Mouse (Mus musculus): ENCODE data around the gene Il1r1.

The Il1r1 gene

DNA sequence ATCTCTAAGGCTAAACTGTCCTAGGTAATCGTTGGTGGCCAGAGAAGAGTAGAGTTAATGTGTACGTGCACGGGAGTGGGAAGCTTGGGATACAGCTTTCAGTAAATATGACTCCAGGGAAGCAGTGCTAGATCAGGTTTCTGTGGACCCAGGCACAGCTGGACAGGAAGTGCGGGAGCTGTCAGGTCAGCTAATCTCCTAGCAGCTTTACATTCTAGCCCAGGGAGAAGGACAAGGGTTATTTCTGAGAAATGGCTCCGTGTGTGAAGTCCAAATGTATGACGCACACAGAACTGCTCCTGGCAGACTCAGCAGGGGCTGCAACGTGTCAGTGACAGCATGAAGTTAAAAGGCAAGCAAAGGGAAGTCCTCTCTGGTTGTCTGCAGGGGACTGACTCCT lies 8.3 kb downstream of the Il1r1 start:
- DNase-seq: peak; percentile 51

DNA sequence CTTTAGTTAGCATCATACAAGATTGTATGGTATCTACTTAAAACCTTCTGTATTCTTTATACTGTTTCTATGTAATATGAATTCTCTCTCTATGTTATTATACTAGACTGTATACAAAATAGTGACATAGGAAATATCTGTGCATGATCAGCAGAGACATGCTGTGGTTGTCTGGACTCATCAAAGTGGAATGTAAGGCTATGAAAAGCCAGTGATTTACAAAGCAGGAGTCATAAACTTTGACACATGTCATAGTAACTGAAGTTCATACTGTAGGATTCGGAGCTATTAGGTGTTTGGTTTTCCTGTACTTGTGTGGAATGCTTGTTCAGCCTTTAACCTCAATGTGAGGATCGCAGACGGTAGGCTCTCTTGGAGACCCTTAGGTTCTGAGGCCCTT lies 8.7 kb downstream of the Il1r1 start:
- no peak for DNase-seq

DNA sequence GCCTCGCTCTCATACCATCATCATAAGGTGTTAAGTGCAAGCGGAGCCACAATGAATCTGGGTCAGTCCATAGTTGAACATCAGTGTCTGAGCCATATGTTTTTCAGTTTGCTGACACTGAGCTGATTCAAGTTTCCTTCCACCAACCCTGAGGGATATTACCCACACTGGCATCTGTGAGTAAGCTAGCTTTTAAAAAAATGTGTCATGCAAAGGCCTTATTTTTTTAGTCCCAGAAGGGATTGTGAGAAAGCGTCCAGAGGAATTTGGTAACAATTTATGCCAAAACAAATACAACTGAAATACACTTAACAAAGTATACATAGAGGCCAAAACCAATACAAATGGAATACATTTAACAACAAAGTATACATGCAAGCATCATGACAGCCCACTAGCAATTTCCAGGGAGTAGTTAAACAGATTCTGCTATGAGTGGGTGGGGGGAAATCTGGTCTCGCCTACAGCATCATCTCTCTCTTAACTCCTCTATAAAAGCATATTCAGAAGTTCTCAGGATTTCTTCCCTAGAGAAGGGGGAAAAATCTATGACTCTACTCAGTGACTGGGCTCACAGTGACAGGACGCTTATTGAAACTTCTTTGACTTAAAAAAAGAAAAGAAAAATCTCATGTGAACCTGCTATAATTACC lies 10.8 kb downstream of the Il1r1 start:
- no peak for DNase-seq

DNA sequence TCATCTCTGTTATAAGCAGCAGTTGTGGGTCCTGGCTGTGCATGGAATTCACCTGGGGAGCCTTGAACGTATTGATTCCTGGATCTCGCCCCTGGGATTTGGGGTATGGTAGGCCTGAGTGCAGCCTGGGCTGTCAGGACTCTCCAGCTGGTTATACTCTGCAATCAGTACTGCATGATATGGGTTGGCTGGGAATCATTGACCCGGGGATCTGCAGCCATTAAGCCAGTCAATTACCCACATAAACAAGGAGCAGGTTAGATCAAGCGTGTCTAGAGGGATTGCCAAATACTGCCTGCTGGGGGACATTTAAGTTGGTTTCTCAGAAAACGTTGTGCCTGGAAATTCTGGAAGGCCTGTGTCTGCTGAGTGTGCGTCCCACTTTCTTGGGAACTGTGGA lies 11.8 kb downstream of the Il1r1 start:
- no peak for DNase-seq

DNA sequence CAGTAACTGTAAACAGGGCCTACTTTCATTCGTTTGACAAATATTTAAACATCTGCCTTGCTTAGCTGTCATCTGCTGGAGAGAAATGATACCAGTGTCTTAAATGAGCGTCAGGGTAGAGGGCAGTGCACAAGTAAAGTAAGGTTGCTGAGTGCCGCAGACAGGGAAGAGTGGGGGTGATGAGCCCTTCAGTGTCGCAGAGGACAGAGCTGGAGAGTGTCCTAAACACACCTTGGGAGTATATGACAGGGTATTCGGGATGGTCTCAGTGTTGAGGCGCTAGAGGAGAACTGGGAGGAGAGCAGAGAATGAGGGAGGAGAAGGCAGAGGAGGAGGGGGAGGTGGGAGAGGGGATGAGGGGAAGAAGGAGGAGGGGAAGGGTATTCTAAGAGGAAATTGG lies 12.2 kb downstream of the Il1r1 start:
- DNase-seq: no peak

DNA sequence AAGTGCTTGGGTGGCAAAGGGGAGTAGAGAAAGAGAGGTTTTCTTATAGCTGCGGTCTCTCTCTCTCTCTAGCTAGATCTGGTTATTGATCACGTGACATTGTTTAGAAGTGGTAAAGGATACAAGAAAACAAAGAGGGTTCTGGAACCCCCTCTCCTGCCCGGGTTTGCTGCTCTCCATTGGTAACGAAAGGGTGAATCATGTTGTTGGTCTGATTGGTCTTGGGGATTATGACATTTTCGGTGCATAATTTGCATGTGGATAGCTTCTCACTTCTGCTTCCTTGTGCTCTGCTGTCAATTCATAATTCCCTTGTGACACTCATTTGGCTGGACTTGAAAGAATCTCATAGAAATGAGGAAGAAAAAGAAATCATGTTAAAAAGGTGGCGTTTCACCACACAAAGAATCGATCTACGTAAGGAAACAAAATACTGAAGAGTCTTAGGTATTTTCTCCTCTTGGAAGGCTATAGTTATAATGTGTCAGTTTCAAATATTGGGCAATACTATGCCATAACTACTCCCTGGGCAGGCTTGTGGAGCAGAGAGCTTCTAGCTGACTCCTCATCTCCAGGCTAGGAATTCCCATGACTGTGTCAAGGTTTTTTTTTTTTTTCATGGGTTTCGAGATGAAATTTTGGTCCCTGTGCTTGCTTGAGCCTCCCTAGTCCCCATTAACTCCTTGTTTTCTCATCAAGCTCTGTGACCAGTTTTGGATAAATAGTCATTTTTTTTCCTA lies 15.6 kb downstream of the Il1r1 start:
- no peak for DNase-seq

DNA sequence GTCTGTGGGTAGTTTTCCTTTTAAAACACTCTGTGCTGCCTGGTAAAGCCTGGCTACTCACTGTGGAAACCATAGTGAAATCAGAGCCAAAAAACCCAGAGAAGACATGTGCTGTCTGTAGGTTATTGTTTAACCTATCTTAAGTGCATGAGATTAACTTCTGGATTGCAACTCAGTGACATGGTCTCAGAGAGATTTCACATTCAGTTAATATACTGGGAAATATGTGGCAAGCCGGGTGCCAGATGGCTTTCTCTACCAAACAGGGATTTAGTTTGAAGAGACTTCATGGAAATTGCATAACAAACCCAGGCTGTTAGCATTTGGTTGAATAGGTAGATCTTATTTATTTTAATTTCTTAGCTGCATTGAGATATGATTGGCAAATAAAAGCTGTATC lies 17.8 kb downstream of the Il1r1 start:
- DNase-seq: no peak

DNA sequence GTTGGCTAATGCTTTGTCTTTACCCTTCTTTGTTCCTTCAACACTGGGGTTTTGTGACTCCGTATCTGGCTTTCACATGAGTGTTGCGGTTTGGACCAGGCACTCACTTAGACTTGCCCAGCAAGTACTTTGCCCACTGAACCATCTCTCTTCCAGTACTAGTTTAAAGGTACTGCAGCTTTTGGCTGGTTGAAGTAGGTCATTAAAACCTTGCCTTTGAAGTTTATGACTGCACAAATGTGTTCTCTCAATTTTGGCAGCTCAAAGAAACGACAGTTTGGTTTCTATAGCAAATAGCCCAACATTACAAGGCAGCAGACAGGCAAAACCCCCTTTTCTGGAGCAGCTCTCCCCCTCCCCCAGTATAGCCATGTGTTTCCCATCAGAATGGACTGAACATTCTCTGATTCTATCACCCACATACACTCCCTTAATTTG lies 18.7 kb downstream of the Il1r1 start:
- no peak for DNase-seq

DNA sequence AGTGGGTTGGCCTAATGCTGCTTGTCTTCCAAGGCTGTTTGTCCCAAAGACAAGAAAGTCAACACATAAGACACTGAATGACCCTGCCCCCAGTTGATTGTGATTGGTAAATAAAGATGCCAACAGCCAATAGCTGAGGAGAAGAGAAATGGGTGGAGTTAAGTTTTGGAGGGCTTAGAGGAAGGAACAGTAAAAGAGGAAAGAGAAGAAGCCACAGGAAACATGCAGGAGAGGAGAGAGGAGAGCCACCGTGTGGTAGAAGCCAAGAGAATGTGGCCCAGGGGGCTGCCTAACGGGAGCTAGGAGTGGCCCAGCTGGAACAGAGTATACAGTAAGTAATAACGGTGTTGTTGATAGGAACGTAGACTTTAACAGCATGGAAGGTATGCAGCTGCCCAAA lies 25.5 kb downstream of the Il1r1 start:
- no peak for DNase-seq

DNA sequence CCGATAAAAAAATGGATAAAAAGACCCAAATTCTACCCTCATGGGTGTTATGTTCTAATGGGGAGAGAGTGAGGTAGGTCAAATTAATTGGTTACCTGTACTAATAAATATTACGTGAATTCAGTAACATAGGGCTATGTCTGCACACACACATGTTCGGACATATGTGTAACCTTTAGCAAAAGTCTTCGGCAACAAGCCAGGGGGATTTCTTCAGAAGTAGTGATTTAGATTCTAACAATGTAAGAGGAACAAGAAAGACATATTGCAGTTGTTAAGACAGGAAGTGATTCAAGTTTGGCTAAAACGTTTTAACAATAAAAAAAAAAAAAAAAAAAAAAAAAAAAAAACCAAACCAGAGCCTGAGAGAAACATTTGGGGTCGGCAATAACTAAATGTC lies 27.6 kb downstream of the Il1r1 start:
- DNase-seq: no peak

DNA sequence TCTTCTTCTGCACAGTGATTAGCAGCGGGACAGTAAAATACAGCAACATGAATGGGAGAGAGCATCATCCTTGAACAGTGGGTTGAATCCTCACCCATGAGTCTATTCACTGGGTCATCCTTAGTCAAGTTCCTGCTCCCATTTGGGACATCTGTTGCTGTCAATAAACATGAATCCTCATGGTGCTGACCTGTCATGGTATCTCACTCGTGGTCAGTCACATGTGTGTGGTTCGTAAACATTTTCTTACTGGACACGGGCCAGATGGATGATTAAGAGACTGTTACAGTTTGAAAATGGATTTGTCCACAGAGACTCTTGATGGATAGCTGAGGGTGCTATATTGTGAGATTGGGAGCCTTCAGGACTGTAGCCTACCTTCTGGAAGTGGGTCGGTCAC lies 29.1 kb downstream of the Il1r1 start:
- DNase-seq: no peak

DNA sequence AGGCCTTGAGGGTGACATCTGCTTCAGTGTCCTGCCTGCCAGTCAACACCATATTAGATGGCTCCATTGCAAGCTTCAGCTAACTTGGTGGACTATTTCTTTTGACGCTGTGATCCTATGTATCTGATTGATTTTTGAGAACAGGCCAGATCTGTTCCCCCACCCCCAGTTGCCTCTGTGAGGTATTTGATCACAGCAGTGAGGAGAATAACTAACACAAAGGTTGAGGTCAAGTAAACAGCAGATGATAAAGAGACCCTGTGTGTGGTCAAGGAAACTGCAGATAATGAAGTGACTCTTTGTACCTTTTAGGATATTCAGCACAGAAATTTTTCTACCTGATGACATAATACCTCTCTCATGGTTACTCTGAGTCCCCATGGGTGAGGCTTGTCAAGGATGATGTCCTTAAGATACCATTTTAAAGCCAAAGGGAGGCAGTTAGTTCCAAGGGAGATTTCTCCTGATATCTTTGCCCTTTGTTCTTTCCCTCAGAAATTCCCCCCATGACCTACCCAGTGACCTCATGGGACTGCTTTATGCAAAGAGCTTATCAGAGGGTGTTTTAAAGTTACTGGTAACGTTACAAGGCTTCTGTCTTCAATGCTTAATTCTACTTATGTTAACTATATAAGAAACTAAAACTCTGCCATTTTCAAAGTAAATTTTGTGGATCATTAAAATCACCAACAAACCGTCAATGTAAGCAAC lies 29.6 kb downstream of the Il1r1 start:
- no peak for DNase-seq

DNA sequence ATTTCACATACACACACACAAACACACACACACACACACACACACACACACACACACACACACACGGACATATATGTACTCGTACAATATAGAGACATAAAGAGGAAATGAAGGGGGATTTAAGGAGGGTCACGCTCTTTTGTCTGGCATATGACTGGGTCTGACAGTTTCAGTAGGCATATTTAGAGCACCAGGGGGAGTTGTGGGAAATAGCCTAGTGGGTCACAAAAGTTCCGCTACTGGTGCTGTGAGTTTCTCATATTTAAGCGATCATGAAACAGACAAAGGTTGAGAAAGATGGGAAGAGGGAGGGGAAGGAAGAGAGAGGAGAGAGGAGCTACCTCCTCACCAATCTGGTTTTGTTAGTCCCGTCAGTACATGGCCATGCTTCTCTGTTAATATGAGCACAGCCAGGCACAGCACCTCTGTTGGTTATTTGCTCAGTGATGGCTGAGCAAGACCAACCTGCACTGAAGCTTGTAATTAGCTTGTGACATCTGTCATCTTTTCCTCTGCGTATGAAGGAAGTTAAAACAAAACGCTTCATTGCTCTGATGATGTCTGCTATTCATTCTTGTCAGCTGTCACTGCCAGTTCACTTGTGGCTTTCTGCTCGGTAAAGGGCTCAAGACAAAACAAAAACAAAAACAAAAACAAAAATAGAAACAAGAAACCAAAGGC lies 37.7 kb downstream of the Il1r1 start:
- DNase-seq: no peak

DNA sequence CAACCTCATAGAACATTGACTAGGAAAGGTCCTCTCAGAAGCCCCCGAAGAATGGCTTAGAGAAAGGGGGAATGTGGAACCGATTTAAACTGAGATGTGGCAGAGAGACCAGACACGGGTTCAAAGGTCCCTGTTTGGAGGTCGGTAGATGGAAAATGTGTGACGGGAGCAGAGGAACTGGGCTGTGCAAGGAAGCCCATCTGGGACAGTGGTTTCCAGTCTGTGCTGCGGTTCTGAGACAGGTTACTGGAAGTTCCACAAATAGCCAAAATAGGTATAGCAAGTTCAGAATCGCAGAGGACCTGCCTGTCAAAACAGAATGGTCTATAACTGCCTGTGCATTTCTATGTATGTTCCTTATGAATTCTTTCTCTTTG lies 38.2 kb downstream of the Il1r1 start:
- no peak for DNase-seq

DNA sequence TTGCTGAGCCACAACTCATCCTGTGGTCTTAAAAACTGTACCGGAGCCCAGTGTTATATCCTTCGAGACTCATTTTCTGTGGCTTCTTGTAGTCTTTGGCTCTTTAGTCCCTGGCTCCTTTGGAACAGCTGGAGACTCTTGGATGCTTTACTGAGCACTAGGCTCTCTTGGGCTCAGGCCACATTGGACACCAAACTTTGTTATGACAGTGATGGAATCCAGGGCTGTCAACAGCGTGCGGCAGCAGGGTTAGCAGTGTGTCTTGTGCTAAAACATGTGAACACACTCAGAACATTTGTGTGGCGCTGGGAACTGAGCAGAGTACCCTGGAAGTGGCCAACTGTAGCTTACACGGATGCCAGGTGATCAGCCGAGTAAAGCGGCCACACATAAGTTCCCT lies 38.8 kb downstream of the Il1r1 start:
- no peak for DNase-seq

DNA sequence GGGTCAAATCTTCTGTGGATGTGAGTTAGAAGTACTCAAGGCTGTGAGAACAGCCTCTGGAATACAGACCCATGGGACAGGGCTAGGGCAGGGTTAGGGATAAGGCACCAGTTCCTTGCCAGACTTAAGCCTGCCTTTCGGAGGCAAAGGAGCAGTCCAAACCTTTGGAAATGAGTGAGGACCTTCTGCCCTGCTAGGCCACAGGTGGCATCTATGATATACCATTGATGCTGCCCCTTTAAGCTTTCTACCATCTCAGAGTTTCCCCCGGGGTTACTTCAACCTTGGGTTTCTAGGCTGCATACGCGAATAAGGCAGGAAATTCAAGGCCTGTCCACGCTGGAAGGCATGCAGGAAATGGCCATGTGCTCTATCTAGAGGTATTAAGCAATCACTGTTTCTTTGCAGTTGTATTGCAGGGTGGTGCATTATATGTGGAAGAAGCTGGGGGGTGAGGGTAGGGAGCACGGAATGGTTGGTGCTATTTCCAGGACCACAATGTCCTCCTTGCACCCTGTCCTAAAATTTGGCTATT lies 40.5 kb downstream of the Il1r1 start:
- DNase-seq: no peak

DNA sequence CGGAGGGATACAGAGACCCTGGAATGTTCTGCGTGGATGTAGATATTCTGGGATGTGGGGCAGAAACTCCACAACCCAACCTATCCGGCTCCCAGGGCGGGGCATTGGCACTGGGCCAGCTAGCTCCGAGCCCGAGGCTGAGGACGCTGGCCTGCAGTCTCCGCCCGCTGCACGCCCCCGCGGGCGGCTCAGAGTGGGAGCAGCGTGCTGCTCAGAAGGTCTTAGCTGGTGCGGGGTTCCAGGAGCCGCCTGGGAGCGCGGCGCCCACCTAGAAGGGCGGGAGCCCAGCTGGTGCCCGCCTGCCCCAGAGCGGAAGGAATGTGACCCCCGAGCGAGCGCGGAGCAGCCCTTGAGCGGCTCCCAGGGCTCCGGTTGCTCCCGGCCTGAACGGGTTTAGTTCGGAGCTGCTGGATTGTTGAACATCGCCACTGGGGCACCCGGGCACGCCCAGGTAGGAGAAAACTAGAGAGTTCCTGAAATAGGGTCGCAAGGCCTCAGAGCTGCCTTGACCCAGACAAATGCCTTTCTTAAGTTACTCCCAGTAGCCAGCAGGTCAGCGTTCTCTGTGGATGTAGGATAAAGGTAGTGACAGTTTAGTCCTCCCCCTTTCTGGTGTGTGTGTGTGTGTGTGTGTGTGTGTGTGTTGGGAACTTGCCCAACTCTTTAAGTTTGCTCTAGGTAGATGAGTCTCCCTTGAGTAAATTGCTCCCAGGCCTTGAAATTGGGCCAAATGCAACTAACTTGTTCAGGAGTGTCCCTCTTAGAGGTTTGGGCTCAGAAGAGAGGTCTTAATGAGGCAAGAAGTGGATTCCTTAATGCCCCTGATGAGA lies 41.8 kb downstream of the Il1r1 start:
- peak; percentile 78 for DNase-seq

DNA sequence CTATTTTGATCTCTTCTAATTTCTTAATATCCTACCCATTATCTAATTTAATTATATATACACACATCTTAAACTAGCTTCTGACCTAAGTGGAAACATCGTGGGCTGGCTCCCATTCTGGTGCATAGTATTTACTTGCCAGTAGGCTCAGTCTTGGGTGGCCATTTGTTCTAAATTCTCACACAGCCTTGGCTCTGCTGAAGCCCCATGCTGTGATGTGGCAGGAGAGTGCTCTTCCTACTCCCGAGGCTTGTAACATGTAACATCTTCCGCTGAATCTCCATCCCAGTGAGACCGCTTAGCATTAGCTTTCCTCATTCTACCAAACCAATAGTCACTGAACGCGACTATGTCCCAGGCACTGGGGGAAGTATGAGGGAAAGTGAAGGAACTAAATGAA lies 43.0 kb downstream of the Il1r1 start:
- no peak for DNase-seq

DNA sequence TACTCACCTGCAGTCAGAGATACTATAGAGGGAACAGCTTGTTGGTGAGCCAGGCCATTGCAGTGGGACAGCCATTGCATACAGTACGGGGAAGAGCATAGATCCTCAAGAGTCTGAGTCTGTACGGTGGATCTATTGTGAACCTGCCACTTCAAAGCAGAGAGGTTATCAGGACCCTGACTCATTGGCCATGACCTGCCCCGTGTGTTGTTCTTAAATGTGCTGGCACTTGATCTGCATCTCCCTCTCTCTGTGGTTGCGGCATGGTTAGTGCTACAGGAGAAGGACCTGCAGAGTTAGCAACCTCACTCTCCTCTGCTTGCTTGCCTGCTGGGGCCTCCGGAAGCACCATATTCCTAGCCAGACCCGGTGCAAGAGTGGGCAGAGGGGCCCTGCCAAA lies 43.7 kb downstream of the Il1r1 start:
- DNase-seq: no peak

DNA sequence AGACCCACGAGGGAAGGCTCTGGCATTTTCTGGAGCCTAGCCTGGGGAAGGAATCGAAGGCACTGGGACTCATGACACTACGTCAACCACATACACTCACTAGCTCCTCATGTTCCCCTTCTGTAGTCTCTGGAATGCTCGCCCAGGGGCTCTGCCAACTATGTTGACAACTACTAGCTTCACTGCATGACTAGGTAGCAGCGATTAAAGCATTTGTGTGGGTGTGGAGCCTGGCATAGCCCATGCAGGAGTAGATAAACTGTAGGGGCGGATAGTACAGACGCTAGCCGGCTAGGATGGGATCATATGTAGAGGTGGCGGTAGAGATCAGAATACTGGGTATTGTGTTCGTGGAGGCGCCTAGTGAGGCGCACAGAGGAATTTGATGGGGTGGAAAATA lies 45.5 kb downstream of the Il1r1 start:
- DNase-seq: no peak

DNA sequence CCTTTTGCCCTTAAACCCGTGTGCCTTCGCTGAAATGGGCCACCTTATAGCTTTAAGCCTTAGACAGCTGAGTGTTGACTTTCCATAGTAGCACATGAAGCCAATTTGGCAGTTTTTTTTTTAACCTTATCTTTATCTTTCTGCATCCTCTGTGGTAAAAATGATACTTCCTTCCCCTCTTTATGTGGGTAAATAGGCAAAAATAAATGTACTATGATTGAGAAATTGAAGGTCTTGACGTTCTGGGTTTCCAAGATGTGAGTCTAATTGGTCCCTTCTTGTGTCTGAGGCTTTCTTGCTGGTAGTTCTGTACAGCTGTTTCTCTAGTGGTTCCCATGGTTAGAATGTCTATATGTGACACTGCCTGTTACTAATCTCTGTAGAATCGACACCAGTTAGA lies 46.2 kb downstream of the Il1r1 start:
- DNase-seq: no peak

DNA sequence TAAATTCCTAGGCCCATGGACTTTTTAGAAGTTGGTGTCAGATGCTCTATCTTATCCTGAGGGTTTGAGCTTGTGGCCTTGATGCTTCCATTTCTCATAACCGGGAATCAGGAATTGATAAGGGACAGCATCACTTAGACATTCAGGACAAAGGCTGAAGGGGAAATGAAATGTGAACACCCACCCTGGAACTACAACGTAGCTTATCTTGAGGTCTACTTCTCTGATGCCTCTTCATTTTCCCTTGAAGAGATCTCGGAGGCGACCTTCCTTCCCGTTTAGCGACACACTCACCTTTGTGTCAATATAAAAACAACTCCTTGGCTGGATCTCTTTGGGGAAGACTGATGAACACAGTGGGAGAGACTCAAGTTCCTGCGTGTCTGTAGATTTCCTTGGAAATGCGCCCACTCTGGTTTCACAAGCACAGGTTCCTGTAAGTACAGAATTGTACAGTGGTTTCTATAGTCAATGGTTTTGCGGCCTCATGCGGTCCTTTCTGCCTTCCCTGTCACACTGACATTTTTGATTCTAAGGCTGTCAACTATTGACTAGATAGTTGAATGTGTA lies 46.7 kb downstream of the Il1r1 start:
- no peak for DNase-seq
